Comparison of ENCODE assay signal across 16 mouse cellular contexts in the genomic region with DNA sequence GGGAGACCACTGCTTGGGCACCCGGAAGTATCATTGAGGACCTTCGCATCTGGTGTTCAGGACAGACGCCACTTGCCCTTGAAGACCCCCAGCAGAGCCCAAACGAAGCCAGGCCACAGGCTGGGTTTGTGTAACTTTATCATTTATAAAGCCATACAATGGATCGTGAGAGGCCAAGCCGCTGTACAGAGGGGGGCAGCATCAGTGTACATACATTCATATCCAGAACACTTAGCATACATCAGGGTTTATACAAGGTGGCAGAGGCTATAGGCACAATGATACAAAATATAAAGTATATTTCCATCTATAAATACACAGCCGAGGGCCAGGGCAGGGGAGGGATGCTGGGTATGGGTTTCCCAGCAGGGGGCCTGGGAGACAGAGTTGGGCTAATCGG.
DNase-seq lines count a peak whose midpoint lies in the region; ATAC-seq and TF ChIP-seq lines count a peak whose summit lies in the region.
"Had no signal": no experiment of that assay in that cellular context is flagged by ENCODE, and none has a peak within 500 bp of the region (broad histone marks: within the 10 kb centered on the region; RNA-seq: fewer than 3 reads in every experiment).

No protein-coding gene starts in this region.

- peaks cover 2% of the 10 kb centered on the region; the same call in 1 of the 2 replicates for H3K4me1 ChIP-seq in kidney, postnatal 0 days (replicated peaks; ENCODE audit: insufficient read depth, low read length)
- H3K4me1 ChIP-seq in kidney, embryonic 15.5 days = peaks cover 47% of the 10 kb centered on the region
- H3K4me1 ChIP-seq in midbrain, embryonic 11.5 days (ENCODE audit: control insufficient read depth, insufficient read depth, low read length) = peaks cover 7% of the 10 kb centered on the region
- H3K4me1 ChIP-seq in midbrain, embryonic 14.5 days (ENCODE audit: control insufficient read depth, insufficient read depth, low read length) = peaks cover 8% of the 10 kb centered on the region

- 85% methylated on average over 8 of the region's 8 CpGs for WGBS in kidney, postnatal 0 days
- 82% methylated on average over 8 of the region's 8 CpGs for WGBS in kidney, embryonic 15.5 days
- 91% methylated on average over 8 of the region's 8 CpGs for WGBS in midbrain, embryonic 11.5 days
- WGBS in midbrain, embryonic 14.5 days = 85% methylated on average over 8 of the region's 8 CpGs

- no peak overlapping the region for H3K9ac ChIP-seq in kidney, postnatal 0 days (ENCODE audit: low read depth, low read length)
- no peak overlapping the region for H3K9ac ChIP-seq in kidney, embryonic 15.5 days
- no peak overlapping the region for H3K9ac ChIP-seq in midbrain, embryonic 11.5 days (ENCODE audit: low read length)
- no peak overlapping the region for H3K9ac ChIP-seq in midbrain, embryonic 14.5 days (replicated peaks; ENCODE audit: low read length)
- H3K9ac ChIP-seq: neural tube, embryonic 15.5 days had no signal

- no peak overlapping the region for H3K4me2 ChIP-seq in kidney, postnatal 0 days (ENCODE audit: low read length)
- no peak overlapping the region for H3K4me2 ChIP-seq in kidney, embryonic 15.5 days
- H3K4me2 ChIP-seq in midbrain, embryonic 11.5 days = no peak overlapping the region
- H3K4me2 ChIP-seq in midbrain, embryonic 14.5 days (ENCODE audit: low read length) = no peak overlapping the region
- H3K4me2 ChIP-seq: neural tube, embryonic 15.5 days had no signal

- no peak overlapping the region for H3K27ac ChIP-seq in kidney, postnatal 0 days
- no peak overlapping the region for H3K27ac ChIP-seq in kidney, embryonic 15.5 days
- no peak overlapping the region for H3K27ac ChIP-seq in midbrain, embryonic 11.5 days (ENCODE audit: low read depth, low read length)
- no peak overlapping the region for H3K27ac ChIP-seq in midbrain, embryonic 14.5 days (replicated peaks; ENCODE audit: low read depth, low read length)
- H3K27ac ChIP-seq: embryonic facial prominence, embryonic 10.5 days; midbrain, embryonic 10.5 days; neural tube, embryonic 15.5 days had no signal

- DNase-seq in frontal cortex, postnatal 10 days (ENCODE audit: low spot score in 2 of 2) = peak; percentile 2 to 4
- no peak for DNase-seq in kidney, postnatal 0 days (ENCODE audit: low spot score)
- peak; percentile 78 for DNase-seq in midbrain, embryonic 11.5 days (ENCODE audit: low spot score, missing footprints)
- no peak for DNase-seq in midbrain, embryonic 14.5 days
- peak; percentile 2 for DNase-seq in urinary bladder, postnatal 14 days (ENCODE audit: low spot score)
- no peak for DNase-seq in urinary bladder, adult 18-20 months (ENCODE audit: low spot score in 2 of 2)
- DNase-seq: cerebellum, adult 11-12 months; cerebellum, postnatal 36 days; liver had no signal

- no peak for ATAC-seq in frontal cortex, adult (ENCODE audit: low TSS enrichment)
- ATAC-seq in kidney, postnatal 0 days (replicated peaks; ENCODE audit: low FRiP score, low read depth) = no peak
- ATAC-seq in kidney, embryonic 15.5 days (replicated peaks; ENCODE audit: low FRiP score) = no peak
- no peak for ATAC-seq in midbrain, embryonic 11.5 days (ENCODE audit: low FRiP score)
- no peak for ATAC-seq in midbrain, embryonic 14.5 days (ENCODE audit: low FRiP score, low TSS enrichment)
- ATAC-seq: forebrain, embryonic 16.5 days; inflammation-experienced regulatory T-cells, adult 6 months had no signal

- H3K4me3 ChIP-seq in kidney, postnatal 0 days (replicated peaks; ENCODE audit: low read depth, low read length) = no peak overlapping the region
- no peak overlapping the region for H3K4me3 ChIP-seq in kidney, embryonic 15.5 days (replicated peaks)
- no peak overlapping the region for H3K4me3 ChIP-seq in midbrain, embryonic 11.5 days (ENCODE audit: low read depth, low read length)
- no peak overlapping the region for H3K4me3 ChIP-seq in midbrain, embryonic 14.5 days (replicated peaks; ENCODE audit: low read depth, low read length)
- H3K4me3 ChIP-seq: embryonic facial prominence, embryonic 10.5 days; midbrain, embryonic 10.5 days; neural tube, embryonic 15.5 days had no signal

- peak; percentile 19; the same call in 1 of the 2 replicates for TF ChIP-seq CTCF in kidney, postnatal 0 days (IDR thresholded peaks at IDR 0.05; ENCODE audit: low read depth)

- peaks cover 16% of the 10 kb centered on the region for H3K36me3 ChIP-seq in kidney, postnatal 0 days (ENCODE audit: insufficient read depth, low read length)
- H3K36me3 ChIP-seq in kidney, embryonic 15.5 days = peaks cover 24% of the 10 kb centered on the region
- H3K36me3 ChIP-seq in midbrain, embryonic 11.5 days (ENCODE audit: control insufficient read depth, insufficient read depth, low read length) = no peaks in the 10 kb centered on the region
- H3K36me3 ChIP-seq in midbrain, embryonic 14.5 days (ENCODE audit: control insufficient read depth, insufficient read depth, low read length) = no peaks in the 10 kb centered on the region
- H3K36me3 ChIP-seq: midbrain, embryonic 10.5 days; neural tube, embryonic 15.5 days had no signal

- H3K9me3 ChIP-seq in kidney, postnatal 0 days (replicated peaks; ENCODE audit: low read length) = no peaks in the 10 kb centered on the region
- no peaks in the 10 kb centered on the region for H3K9me3 ChIP-seq in kidney, embryonic 15.5 days (replicated peaks)
- no peaks in the 10 kb centered on the region for H3K9me3 ChIP-seq in midbrain, embryonic 11.5 days (ENCODE audit: control insufficient read depth, low read length)
- no peaks in the 10 kb centered on the region for H3K9me3 ChIP-seq in midbrain, embryonic 14.5 days (ENCODE audit: control insufficient read depth, low read length)
- H3K9me3 ChIP-seq: embryonic facial prominence, embryonic 10.5 days; midbrain, embryonic 10.5 days had no signal

- H3K27me3 ChIP-seq in kidney, postnatal 0 days (ENCODE audit: insufficient read depth, low read length) = no peaks in the 10 kb centered on the region
- H3K27me3 ChIP-seq in kidney, embryonic 15.5 days = no peaks in the 10 kb centered on the region
- no peaks in the 10 kb centered on the region for H3K27me3 ChIP-seq in midbrain, embryonic 11.5 days (ENCODE audit: control insufficient read depth, insufficient read depth, low read length)
- no peaks in the 10 kb centered on the region for H3K27me3 ChIP-seq in midbrain, embryonic 14.5 days (ENCODE audit: control insufficient read depth, insufficient read depth, low read length)
- H3K27me3 ChIP-seq: neural tube, embryonic 15.5 days had no signal

Comparison
In these comparisons a context has a peak if more than half of its experiments do, and no peak if none do; other contexts are left out.
1. DNase-seq: peak in frontal cortex, postnatal 10 days (2 of 2), midbrain, embryonic 11.5 days (single experiment) and urinary bladder, postnatal 14 days (single experiment); none in kidney, postnatal 0 days (single experiment), midbrain, embryonic 14.5 days (single experiment) and urinary bladder, adult 18-20 months (0 of 2).